Mouse (Mus musculus) granulocyte monocyte progenitor cell, adult 5-6 weeks (primary cell): ENCODE data around the gene Saa4. TPM values are rescaled to one million over a fixed set of nuclear protein-coding genes. Genes with fewer than 3 reads are reported as not detected.
"Not testable (repeated sequence)": the region's sequence is repeated elsewhere in the genome, so short reads cannot be mapped to it uniquely, and the experiment has no call there.

Experiments
- ATAC-seq: replicated peaks from 2 replicates; pipeline ENCODE4 v1.8.0; 2016; ENCODE audit warnings: mild to moderate bottlenecking, moderate TSS enrichment, inconsistent platforms; ENCODE audit not compliant: poor library complexity, severe bottlenecking
- total RNA-seq, 2 experiments: library from RNA; stranded (forward) in 1 of 2; stranded (reverse) in 1 of 2; fragments of 200-712, 200-1000 nt in 1 of 2; fragments of >200 nt in 1 of 2; fragmentation: Nextera tagmentation in 1 of 2; gene quantifications; 2 replicates each; pipeline ENCODE4 v1.2.3; 2014 to 2017

Saa4 gene
- total RNA-seq, 2 experiments from 2014 or later = not detected

- ATAC-seq = no peak
Measured at GRCm38 (mm10) chr7:46718591-46719270, 13.7 kb downstream of the Saa4 start.

GRCm38 (mm10) chr7:46716897-46717296 is 15.5 kb downstream of the Saa4 start:
- ATAC-seq = peak; percentile 65

GRCm38 (mm10) chr7:46715600-46715999 is 16.8 kb downstream of the Saa4 start, which contains the start of gene Saa3:
TSS of gene Saa3 (minus strand) at chr7:46715700.
- no peak for ATAC-seq

- ATAC-seq = peak; percentile 29; the same call in 1 of the 2 replicates
Measured at GRCm38 (mm10) chr7:46714518-46714917, 17.9 kb downstream of the Saa4 start.

DNA sequence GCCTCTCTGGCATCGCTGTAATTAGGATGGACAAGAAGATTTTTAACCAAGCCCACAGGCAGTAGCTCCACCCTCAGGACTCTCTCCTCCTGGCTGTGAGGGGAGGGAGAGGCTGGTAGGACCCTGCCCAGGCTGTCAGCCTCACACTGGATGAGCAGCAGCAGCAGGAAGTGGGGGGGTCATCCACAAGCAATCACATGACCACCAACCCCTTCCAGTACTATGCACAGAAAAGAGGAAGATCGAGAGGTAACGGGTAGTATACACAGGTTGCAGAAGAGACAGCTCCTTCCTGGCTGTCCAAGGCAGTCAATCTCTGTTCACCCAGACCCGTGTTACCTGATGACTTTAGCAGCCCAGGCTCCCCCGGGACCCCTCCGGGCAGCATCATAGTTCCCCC is 20.2 kb downstream of the Saa4 start:
- ATAC-seq = peak; percentile 70

DNA sequence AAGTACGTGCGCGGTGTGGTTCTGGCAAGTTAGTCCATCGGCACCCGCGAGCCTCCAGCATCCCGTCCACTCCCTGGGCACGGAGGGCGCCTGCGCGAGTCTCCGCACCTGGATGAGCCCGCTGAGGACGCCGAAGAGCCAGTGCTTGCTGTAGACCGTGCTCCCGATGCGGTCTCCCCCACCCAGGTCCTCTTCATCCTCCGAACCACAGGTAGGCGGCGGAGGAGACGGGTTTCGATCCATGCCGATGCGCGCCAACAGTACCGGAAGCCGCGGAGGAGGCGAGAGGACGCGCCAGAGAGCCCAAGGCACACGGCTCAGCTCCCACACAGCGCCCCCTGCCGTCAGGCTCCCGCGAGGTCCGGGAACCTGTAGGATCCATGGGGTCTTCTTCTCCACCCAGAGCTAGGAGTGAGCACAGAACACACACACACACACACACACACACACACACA is 22.0 kb downstream of the Saa4 start, which contains the start of gene Saal1:
Saal1 (minus strand) TSS at position 291 of the 455 bp plus-strand sequence.
- ATAC-seq = peak; percentile 91

DNA sequence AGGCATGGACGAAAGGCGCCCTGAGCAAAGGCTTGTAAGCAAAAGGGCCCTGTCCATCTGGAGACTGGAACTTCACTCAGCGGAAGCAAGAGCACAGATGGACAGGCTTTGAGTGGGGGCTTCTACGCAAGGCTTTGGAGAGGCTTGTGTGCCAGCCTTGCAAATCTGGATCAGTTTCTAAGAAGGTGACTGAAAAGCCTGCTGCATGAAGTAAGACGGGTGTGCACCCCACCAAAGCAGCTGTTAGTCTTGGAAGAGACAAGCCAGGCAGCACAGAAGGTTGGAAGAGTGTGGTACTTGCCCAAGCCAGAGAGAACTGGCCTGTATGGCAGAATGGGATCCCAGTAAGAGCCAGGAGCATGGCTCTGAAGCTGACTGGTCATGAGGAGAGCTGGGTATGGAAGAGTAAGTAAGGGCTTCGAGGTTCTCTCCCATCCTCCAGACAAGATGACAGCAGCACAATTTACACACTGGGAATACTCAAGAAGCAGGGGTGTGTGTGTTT is 31.8 kb downstream of the Saa4 start:
- no peak for ATAC-seq

DNA sequence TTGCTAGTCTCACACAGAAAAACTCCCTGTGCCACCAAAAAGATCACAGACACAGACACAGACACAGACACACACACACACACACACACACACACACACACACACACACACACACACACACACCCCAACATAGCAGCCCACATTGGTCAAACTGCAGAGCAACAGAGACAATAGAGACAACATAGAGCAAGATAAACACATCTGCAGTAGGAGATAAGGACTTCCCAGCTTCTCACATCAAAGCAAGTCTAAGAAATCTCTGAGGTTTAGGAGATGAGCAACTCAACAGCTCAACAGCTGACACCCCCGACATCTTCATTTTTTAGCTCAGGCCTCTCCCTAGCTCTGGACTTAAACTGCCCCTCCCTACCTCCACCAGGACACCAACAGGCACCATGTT is 35.6 kb downstream of the Saa4 start:
- ATAC-seq = no peak

GRCm38 (mm10) chr7:46686827-46687226 is 45.6 kb downstream of the Saa4 start:
- no peak for ATAC-seq

GRCm38 (mm10) chr7:46680732-46681131 is 51.7 kb downstream of the Saa4 start:
- ATAC-seq = no peak

DNA sequence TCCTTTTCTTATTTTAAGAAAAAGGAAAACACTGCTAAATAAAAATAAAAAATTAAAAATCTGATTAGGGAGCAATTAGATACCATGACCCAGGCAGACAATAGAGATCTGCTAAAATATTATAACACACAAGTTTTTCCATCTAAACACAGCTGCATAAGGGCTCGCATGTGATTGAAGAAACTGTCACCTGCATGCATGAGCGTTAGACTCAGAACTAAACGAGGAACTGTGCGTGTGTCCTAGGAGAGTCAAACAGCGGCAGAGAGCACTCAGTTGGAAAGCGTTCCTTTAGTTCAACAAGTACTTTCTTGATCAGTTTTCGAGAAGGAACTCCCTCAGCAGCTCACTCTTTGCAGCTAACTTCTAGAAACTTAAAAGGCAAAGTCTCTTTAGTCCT is 53.4 kb downstream of the Saa4 start:
- not testable (repeated sequence) for ATAC-seq

DNA sequence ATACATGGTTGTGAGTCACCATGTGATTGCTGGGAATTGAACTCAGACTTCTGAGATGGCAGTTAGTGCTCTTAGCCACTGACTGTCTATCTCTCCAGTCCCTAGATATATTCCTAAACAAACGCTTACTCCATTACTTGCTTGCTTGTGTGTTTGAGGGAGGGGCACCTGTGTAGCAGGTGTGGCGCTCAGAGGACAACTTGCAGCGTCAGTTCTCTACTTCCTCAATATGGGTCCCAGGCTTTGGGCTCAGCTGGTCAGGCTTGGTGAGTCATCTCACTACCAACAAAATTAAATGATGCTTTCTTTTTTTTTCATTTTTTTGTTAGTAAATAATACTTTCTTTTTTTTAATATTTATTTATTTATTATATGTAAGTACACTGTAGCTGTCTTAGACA is 54.0 kb downstream of the Saa4 start:
- ATAC-seq = no peak

Other genes with a start within 250 kb of the Saa4 start
- gene Sergef, start 92.8 kb downstream of the Saa4 start, total RNA-seq (2014; fragmentation: Nextera tagmentation) = 11.2 and 24.1 TPM in 2 replicates
- 10.4 and 12.4 TPM in 2 replicates for gene Sergef, start 92.8 kb downstream of the Saa4 start, total RNA-seq (2017)
- not detected in 2 replicates for gene Tph1, start 60.1 kb downstream of the Saa4 start, total RNA-seq (2014; fragmentation: Nextera tagmentation)
- 0.15 TPM in 1 of 2 replicates, not detected in the other for gene Tph1, start 60.1 kb downstream of the Saa4 start, total RNA-seq (2017)
- 23.5 and 23.9 TPM in 2 replicates for gene Saal1, start 21.9 kb downstream of the Saa4 start, total RNA-seq (2014; fragmentation: Nextera tagmentation)
- gene Saal1, start 21.9 kb downstream of the Saa4 start, total RNA-seq (2017) = 14.9 and 18.1 TPM in 2 replicates
- gene Saa3, start 16.9 kb downstream of the Saa4 start, total RNA-seq (2014; fragmentation: Nextera tagmentation) = not detected in 2 replicates
- gene Saa3, start 16.9 kb downstream of the Saa4 start, total RNA-seq (2017) = 1.2 TPM in 1 of 2 replicates, not detected in the other
- gene Saa1, start 10.4 kb upstream of the Saa4 start, total RNA-seq (2014; fragmentation: Nextera tagmentation) = not detected in 2 replicates
- gene Saa1, start 10.4 kb upstream of the Saa4 start, total RNA-seq (2017) = not detected in 2 replicates
- not detected in 2 replicates for gene Saa2, start 19.2 kb upstream of the Saa4 start, total RNA-seq (2014; fragmentation: Nextera tagmentation)
- gene Saa2, start 19.2 kb upstream of the Saa4 start, total RNA-seq (2017) = not detected in 2 replicates
- 17.0 and 32.8 TPM in 2 replicates for gene Hps5, start 63.5 kb upstream of the Saa4 start, total RNA-seq (2014; fragmentation: Nextera tagmentation)
- gene Hps5, start 63.5 kb upstream of the Saa4 start, total RNA-seq (2017) = 19.1 and 27.6 TPM in 2 replicates
- gene Gtf2h1, start 63.5 kb upstream of the Saa4 start, total RNA-seq (2014; fragmentation: Nextera tagmentation) = 30.3 and 46.6 TPM in 2 replicates
- 67.0 and 83.9 TPM in 2 replicates for gene Gtf2h1, start 63.5 kb upstream of the Saa4 start, total RNA-seq (2017)
- 641 and 708 TPM in 2 replicates for gene Ldha, start 108.9 kb upstream of the Saa4 start, total RNA-seq (2014; fragmentation: Nextera tagmentation)
- 507 and 538 TPM in 2 replicates for gene Ldha, start 108.9 kb upstream of the Saa4 start, total RNA-seq (2017)
- gene Ldhc, start 128.6 kb upstream of the Saa4 start, total RNA-seq (2014; fragmentation: Nextera tagmentation) = 3.5 TPM in 1 of 2 replicates, not detected in the other
- 1.2 TPM in 1 of 2 replicates, not detected in the other for gene Ldhc, start 128.6 kb upstream of the Saa4 start, total RNA-seq (2017)
- gene Tsg101, start 187.4 kb upstream of the Saa4 start, total RNA-seq (2014; fragmentation: Nextera tagmentation) = 79.0 and 140 TPM in 2 replicates
- 33.1 and 43.8 TPM in 2 replicates for gene Tsg101, start 187.4 kb upstream of the Saa4 start, total RNA-seq (2017)
- 8.7 and 13.5 TPM in 2 replicates for gene Uevld, start 225.9 kb upstream of the Saa4 start, total RNA-seq (2014; fragmentation: Nextera tagmentation)
- gene Uevld, start 225.9 kb upstream of the Saa4 start, total RNA-seq (2017) = 9.8 and 12.9 TPM in 2 replicates